20 mouse cellular contexts compared by ENCODE assay signal in the genomic region with DNA sequence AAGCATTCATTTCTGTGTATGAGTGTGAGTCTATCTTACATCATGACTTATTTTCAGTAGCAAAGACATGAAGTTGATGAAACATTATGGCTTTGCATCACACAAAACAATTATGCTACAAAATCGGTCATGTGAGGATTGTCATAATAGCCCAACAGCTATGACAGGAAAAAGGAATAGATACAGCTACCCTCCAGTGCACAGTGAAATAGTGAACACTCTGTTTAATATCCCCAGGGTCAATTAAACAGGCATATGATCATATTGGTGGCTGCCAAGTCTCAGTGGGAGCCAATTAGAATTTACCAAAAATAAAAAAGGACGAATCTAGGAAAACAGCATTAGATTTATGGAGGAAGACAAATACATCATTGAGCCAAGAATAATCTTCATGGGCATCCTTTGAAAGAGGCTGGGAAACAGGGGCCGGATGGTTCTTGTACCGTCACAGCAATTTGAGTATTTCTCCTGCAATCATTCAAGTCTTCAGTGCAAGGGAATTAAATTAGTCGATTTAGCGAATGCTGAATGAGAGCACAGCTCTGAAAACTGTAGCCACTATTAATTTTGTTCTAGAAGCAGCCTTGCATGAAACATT.
DNase-seq lines count a peak whose midpoint lies in the region; ATAC-seq and TF ChIP-seq lines count a peak whose summit lies in the region.
"Had no signal": no experiment of that assay in that cellular context is flagged by ENCODE, and none has a peak within 500 bp of the region (broad histone marks: within the 10 kb centered on the region; RNA-seq: fewer than 3 reads in every experiment).

No protein-coding gene starts in this region.

- no peaks in the 10 kb centered on the region for H3K36me3 ChIP-seq in hindbrain, embryonic 12.5 days
- no peaks in the 10 kb centered on the region for H3K36me3 ChIP-seq in hindbrain, embryonic 10.5 days
- H3K36me3 ChIP-seq in hindbrain, postnatal 0 days (ENCODE audit: insufficient read depth, low read length) = no peaks in the 10 kb centered on the region
- H3K36me3 ChIP-seq: forebrain, embryonic 15.5 days; heart, embryonic 12.5 days; midbrain, embryonic 13.5 days had no signal

- in situ Hi-C loops in Patski (cut with MboI; ENCODE audit: low pct_unique_long_range_greater_than_20kb) = no loop called here

- no peak overlapping the region for H3K4me3 ChIP-seq in hindbrain, embryonic 12.5 days
- no peak overlapping the region for H3K4me3 ChIP-seq in hindbrain, embryonic 10.5 days
- H3K4me3 ChIP-seq in hindbrain, postnatal 0 days (ENCODE audit: low read length) = no peak overlapping the region
- H3K4me3 ChIP-seq: forebrain, embryonic 15.5 days; heart, embryonic 12.5 days; midbrain, embryonic 13.5 days; myocyte had no signal

- no peaks in the 10 kb centered on the region for H3K4me1 ChIP-seq in hindbrain, embryonic 12.5 days
- no peaks in the 10 kb centered on the region for H3K4me1 ChIP-seq in hindbrain, embryonic 10.5 days (replicated peaks)
- no peaks in the 10 kb centered on the region for H3K4me1 ChIP-seq in hindbrain, postnatal 0 days (ENCODE audit: insufficient read depth, low read length)
- H3K4me1 ChIP-seq: forebrain, embryonic 15.5 days; heart, embryonic 12.5 days; midbrain, embryonic 13.5 days had no signal

- DNase-seq in hindbrain, embryonic 10.5 days (ENCODE audit: low spot score) = no peak
- DNase-seq in Muller cell, postnatal 12 days (ENCODE audit: inconsistent ontology term) = peak; percentile 33
- peak; percentile 57 for DNase-seq in Patski (ENCODE audit: low read depth, low spot score)
- peak; percentile 58 for DNase-seq in hindbrain, postnatal 0 days (ENCODE audit: low spot score)
- DNase-seq in adrenal gland, postnatal 25 days = no peak
- no peak for DNase-seq in urinary bladder, postnatal 36 days (ENCODE audit: low spot score in 2 of 2)
- DNase-seq: adrenal gland, postnatal 10 days; gastrocnemius, postnatal 25 days; heart, adult 18-20 months; heart, postnatal 10 days; kidney, adult 18-20 months; kidney, postnatal 4 days; lung, embryonic 14.5 days; thymus, postnatal 14 days had no signal

- CTCF ChIA-PET in Patski (lab: Charles Lee) = interaction anchor here (0.9 to 1.2 kb wide), 2 partner anchors 120 to 277 kb away, joined by 3 read pairs; no protein-coding TSS in a partner anchor

- no peak for TF ChIP-seq CTCF in Patski (IDR thresholded peaks at IDR 0.05)
- TF ChIP-seq CTCF in hindbrain, postnatal 0 days (IDR thresholded peaks at IDR 0.05; ENCODE audit: low read depth) = no peak

- H3K9ac ChIP-seq in hindbrain, embryonic 12.5 days = no peak overlapping the region
- H3K9ac ChIP-seq in hindbrain, postnatal 0 days (replicated peaks; ENCODE audit: low read length) = no peak overlapping the region
- H3K9ac ChIP-seq: forebrain, embryonic 15.5 days; heart, embryonic 12.5 days; liver, embryonic 14.5 days; lung, embryonic 14.5 days; midbrain, embryonic 13.5 days had no signal

- no peak overlapping the region for H3K27ac ChIP-seq in hindbrain, embryonic 12.5 days
- no peak overlapping the region for H3K27ac ChIP-seq in hindbrain, embryonic 10.5 days
- no peak overlapping the region for H3K27ac ChIP-seq in hindbrain, postnatal 0 days
- H3K27ac ChIP-seq: forebrain, embryonic 15.5 days; liver, embryonic 14.5 days; midbrain, embryonic 13.5 days had no signal

- no peaks in the 10 kb centered on the region for H3K27me3 ChIP-seq in hindbrain, embryonic 12.5 days
- H3K27me3 ChIP-seq in hindbrain, embryonic 10.5 days (ENCODE audit: insufficient read depth, poor library complexity, severe bottlenecking) = no peaks in the 10 kb centered on the region
- peaks cover 28% of the 10 kb centered on the region for H3K27me3 ChIP-seq in Patski
- H3K27me3 ChIP-seq in hindbrain, postnatal 0 days (ENCODE audit: insufficient read depth, low read length) = no peaks in the 10 kb centered on the region
- H3K27me3 ChIP-seq: forebrain, embryonic 15.5 days; heart, embryonic 12.5 days; midbrain, embryonic 13.5 days had no signal

- no peak overlapping the region for H3K4me2 ChIP-seq in hindbrain, embryonic 12.5 days (replicated peaks)
- no peak overlapping the region for H3K4me2 ChIP-seq in hindbrain, postnatal 0 days (ENCODE audit: low read depth, low read length)
- H3K4me2 ChIP-seq: forebrain, embryonic 15.5 days; heart, embryonic 12.5 days; lung, embryonic 14.5 days; midbrain, embryonic 13.5 days had no signal

- WGBS in hindbrain, embryonic 12.5 days = 75% methylated on average over 6 of the region's 6 CpGs
- 89% methylated on average over 6 of the region's 6 CpGs for WGBS in hindbrain, embryonic 10.5 days
- 38% methylated on average over 6 of the region's 6 CpGs for WGBS in hindbrain, postnatal 0 days

- POLR2A ChIA-PET in Patski (lab: Charles Lee) = no interaction called here

- ATAC-seq in hindbrain, embryonic 12.5 days (ENCODE audit: low FRiP score) = peak; percentile 76; the same call in 1 of the 2 replicates
- peak; percentile 73 for ATAC-seq in Patski
- ATAC-seq in hindbrain, postnatal 0 days = peak; percentile 82
- ATAC-seq: forebrain, embryonic 15.5 days; midbrain, embryonic 13.5 days had no signal

- no peaks in the 10 kb centered on the region for H3K9me3 ChIP-seq in hindbrain, embryonic 12.5 days (replicated peaks)
- H3K9me3 ChIP-seq in hindbrain, embryonic 10.5 days = no peaks in the 10 kb centered on the region
- no peaks in the 10 kb centered on the region for H3K9me3 ChIP-seq in hindbrain, postnatal 0 days (ENCODE audit: low read length)
- H3K9me3 ChIP-seq: forebrain, embryonic 15.5 days; heart, embryonic 12.5 days; midbrain, embryonic 13.5 days had no signal

Comparison
In these comparisons a context has a peak if more than half of its experiments do, and no peak if none do; other contexts are left out.
1. DNase-seq: peak in Muller cell, postnatal 12 days (single experiment), Patski (single experiment) and hindbrain, postnatal 0 days (single experiment); none in hindbrain, embryonic 10.5 days (single experiment), adrenal gland, postnatal 25 days (single experiment) and urinary bladder, postnatal 36 days (0 of 2).
2. Peak in every context shown above with its lines, with median percentiles within 50 percentile points of each other: ATAC-seq.